Mouse (Mus musculus): Measurements from ENCODE around the gene Tdpoz2. TPM values are rescaled to one million over a fixed set of nuclear protein-coding genes. Genes with fewer than 3 reads are reported as not detected.

The Tdpoz2 gene
- polyA plus RNA-seq, 1 experiment from 2014 or later, result not detected

Other genes starting within 250 kb of the Tdpoz2 start
- 5.7 and 6.7 TPM in 2 replicates for gene Tchh, start 210.4 kb downstream of the Tdpoz2 start, polyA plus RNA-seq (2015; fragmentation: Nextera tagmentation; extraction: Ambion mirVana)
- 0.64 and 0.66 TPM in 2 replicates for gene Tchhl1, start 183.9 kb downstream of the Tdpoz2 start, polyA plus RNA-seq (2015; fragmentation: Nextera tagmentation; extraction: Ambion mirVana)
- gene S100a11, start 132.2 kb downstream of the Tdpoz2 start, polyA plus RNA-seq (2015; fragmentation: Nextera tagmentation; extraction: Ambion mirVana), result 1,206 and 1,400 TPM in 2 replicates
- gene S100a10, start 97.6 kb downstream of the Tdpoz2 start, polyA plus RNA-seq (2015; fragmentation: Nextera tagmentation; extraction: Ambion mirVana), result 487 TPM in 2 replicates
- gene Tdpoz1, start 23.6 kb upstream of the Tdpoz2 start, polyA plus RNA-seq (2015; fragmentation: Nextera tagmentation; extraction: Ambion mirVana), result not detected in 2 replicates
- gene Gm37596, start 40.4 kb upstream of the Tdpoz2 start, polyA plus RNA-seq (2015; fragmentation: Nextera tagmentation; extraction: Ambion mirVana), result not detected in 2 replicates
- gene Gm5773, start 120.3 kb upstream of the Tdpoz2 start, polyA plus RNA-seq (2015; fragmentation: Nextera tagmentation; extraction: Ambion mirVana), result not detected in 2 replicates
- not detected in 2 replicates for gene Tdpoz4, start 143.7 kb upstream of the Tdpoz2 start, polyA plus RNA-seq (2015; fragmentation: Nextera tagmentation; extraction: Ambion mirVana)
- not detected in 2 replicates for gene Tdpoz3, start 173.3 kb upstream of the Tdpoz2 start, polyA plus RNA-seq (2015; fragmentation: Nextera tagmentation; extraction: Ambion mirVana)

Data from kidney, embryonic 16.5 days (tissue).